Mouse (Mus musculus) liver, adult (tissue): ENCODE measurements around the gene Clec4b1.
"Not testable (repeated sequence)": the region's sequence is repeated elsewhere in the genome, so short reads cannot be mapped to it uniquely, and the experiment has no call there.

Experiments used
- GATA4 ChIP-seq: IDR thresholded peaks from 2 replicates; pipeline ENCODE4 v1.6.1; 2014; ENCODE audit warnings: mild to moderate bottlenecking, low read length; ENCODE audit not compliant: insufficient replicate concordance

The Clec4b1 gene

DNA sequence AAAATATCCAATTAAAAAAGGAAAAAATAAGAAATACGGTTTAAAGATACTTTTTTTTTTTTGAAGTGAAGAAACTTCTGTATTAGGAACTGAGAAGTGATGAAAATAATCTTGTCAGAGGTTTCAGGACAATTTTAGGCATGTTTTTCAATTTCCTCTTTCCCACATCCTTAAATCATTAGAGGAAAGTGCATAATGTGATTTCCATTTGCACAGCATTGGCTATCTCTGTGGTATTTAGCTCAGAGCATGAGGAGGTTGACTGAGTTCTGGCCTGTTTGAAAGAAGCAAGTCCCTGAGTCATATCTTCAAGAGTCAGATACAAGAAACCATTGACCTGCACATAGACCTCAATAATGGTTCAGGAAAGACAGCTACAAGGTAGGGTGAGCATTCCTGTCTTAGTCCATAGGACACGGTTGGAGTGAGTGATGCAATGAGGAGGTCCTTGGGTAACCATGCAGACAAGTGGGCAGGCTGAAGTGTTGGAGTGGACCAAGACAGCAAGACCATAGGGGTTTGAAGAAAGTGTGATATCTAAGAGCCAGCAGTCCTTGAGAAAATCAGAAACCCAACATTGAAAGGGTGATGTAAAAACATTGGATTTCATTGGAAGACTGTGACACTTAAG, at the start of gene Clec4b1:
Gene Clec4b1 (plus strand): TSS at position 221 of the 631 bp plus-strand sequence.
- no peak for TF ChIP-seq GATA4

DNA sequence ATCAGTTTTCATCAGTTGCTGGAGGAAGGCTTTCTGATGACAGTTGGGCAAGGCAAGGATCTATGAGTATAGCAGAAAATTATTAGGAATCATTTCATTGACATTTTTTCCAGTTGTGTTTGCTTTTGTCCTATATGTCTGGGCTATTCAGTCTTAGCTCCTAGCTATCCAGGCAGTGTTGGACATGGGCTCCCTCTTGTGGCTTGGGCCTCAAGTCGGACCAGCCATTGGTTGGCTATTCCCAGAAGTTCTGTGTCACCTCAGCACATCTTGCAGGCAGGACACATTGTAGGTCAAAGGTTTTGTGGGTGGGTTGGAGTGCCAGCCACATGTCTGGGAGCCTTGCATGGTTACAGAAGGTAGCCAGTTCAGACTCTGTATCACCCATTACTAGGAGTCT, 44.2 kb upstream of the Clec4b1 start:
- TF ChIP-seq GATA4 = no peak

DNA sequence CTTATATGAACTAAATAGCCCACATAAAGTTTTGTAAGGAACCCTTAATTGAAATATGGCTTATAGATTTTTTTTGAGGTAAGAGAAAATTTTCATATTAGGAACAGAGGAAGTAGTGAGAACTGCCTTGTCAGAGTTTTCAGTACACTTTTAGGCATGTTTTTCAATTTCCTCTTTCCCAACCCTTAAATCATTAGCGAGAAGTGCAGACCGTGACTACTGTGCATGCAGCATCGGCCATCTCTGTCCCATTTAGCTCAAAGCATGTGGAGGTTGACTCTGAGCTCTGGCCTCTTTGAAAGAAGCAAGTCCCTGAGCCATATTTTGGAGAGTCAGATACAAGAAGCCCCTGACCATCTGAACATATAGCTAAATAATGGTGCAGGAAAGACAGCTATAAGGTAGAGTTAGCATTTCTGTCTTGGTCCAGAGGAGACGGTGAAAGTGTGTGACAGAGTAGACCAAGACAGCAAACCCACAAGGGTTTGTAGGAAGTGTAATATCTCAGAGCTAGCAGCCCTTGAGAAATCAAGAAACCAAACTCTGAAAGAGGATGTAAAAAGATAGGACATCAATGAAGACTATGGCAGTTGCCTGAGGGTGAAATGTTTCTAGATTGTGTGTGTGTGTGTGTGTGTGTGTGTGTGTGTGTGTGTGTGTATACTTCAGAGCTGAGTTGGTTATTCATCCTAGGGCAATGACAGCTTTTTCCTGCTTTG, 45.5 kb downstream of the Clec4b1 start:
- TF ChIP-seq GATA4 = no peak

DNA sequence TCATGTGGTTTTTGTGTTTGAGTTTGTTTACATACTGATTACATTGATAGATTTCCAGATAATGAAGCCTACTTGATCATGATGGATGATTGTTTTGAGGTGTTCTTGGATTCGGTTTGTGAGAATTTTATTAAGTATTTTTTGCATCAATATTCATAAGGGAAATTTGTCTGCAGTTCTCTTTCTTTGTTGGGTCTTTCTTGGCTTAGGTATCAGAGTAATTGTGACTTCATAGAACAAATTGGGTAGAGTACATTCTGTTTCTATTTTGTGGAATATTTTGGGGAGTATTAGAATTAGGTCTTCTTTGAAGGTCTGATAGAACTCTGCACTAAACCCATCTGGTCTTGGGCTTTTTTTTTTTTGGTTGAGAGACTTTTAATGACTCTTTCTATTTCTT, 56.4 kb downstream of the Clec4b1 start, which contains the start of gene Clec4a2:
Gene Clec4a2 (plus strand): TSS at position 301 of the 400 bp plus-strand sequence.
- not testable (repeated sequence) for TF ChIP-seq GATA4
